Mouse (Mus musculus) megakaryocyte, embryonic 14.5 days (primary cell): ENCODE results near the gene Zfp536. TPM values are rescaled to one million over a fixed set of nuclear protein-coding genes. Genes with fewer than 3 reads are reported as not detected.

Experiments used
- H3K27me3 ChIP-seq: replicated peaks from 2 replicates; pipeline ENCODE3; 2012; ENCODE audit warnings: inconsistent platforms
- H3K36me3 ChIP-seq: replicated peaks from 2 replicates; pipeline ENCODE3; 2012; ENCODE audit warnings: low read length, inconsistent platforms, mixed read lengths
- H3K4me1 ChIP-seq: 2 replicates; pipeline ENCODE4 v1.6.1; 2012; ENCODE audit warnings: inconsistent platforms
- H3K4me3 ChIP-seq: replicated peaks from 2 replicates; pipeline ENCODE3; 2012; ENCODE audit warnings: moderate library complexity, mild to moderate bottlenecking, inconsistent platforms
- H3K9me3 ChIP-seq: 2 replicates; pipeline ENCODE4 v1.6.1; 2012; ENCODE audit warnings: inconsistent platforms
- FLI1 ChIP-seq: IDR thresholded peaks from 2 replicates; pipeline ENCODE4 v1.6.1; 2012; ENCODE audit warnings: low read length, inconsistent platforms, mixed read lengths
- GATA1 ChIP-seq: IDR thresholded peaks from 3 replicates; pipeline ENCODE4 v1.6.1; 2012; ENCODE audit warnings: mixed read lengths, low read length, inconsistent platforms, borderline replicate concordance
- polyA plus RNA-seq: library from polyadenylated mRNA; stranded (reverse); fragments of >175 nt; gene quantifications from 2 replicates; pipeline ENCODE4 v1.2.3, GENCODE M21; 2012; ENCODE audit warnings: low replicate concordance; ENCODE audit not compliant: insufficient read depth

Zfp536 gene
- polyA plus RNA-seq, 1 experiment, result not detected

DNA sequence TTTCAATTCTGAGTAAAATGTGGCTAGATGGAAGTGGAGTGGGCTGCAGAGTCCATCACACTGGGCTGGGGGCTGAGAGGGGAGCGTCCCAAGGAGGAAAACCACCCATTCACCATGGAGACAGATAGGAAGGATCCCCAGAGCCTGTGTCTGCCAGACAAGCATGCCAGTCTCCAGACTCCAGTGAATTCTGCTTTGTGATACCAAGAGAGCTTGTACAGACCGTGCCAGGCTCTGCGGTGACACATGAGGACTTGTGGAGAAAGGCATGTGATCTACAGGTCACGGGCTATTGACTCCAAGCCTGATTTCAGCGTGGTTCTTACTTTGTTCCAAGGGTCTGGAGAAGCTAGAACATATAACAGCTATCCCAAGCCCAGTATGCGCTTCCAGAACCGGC is 230.5 kb downstream of the Zfp536 start:
- Histone ChIP-seq H3K4me1 (no peaks in the 10 kb centered on the region), H3K27me3 (no peaks in the 10 kb centered on the region), H3K36me3 (no peaks in the 10 kb centered on the region), H3K9me3 (peaks cover 40% of the 10 kb centered on the region), H3K4me3 (no peak overlapping the region)
- TF ChIP-seq GATA1, result no peak
- no peak for TF ChIP-seq FLI1

DNA sequence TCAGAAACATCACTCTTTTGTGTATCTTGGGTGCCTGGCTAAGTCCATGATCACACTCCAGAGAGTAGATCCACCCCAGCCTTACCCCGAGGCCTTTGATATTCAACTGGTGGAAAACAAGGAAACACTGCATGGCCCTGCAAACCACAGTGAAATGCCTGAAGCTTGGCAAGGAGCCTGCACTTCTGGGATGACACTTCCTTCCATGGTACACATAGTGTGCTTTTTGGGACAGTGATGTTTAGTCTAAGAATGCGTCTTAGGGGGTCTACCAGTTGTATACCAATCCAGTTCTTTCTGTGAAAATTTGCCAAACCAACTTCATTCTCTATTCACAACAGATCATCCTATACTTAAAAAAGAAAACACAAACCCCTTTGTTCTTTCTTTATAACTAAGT is 242.3 kb downstream of the Zfp536 start:
- Histone ChIP-seq H3K9me3 (peaks cover 11% of the 10 kb centered on the region), H3K27me3 (no peaks in the 10 kb centered on the region), H3K4me3 (no peak overlapping the region), H3K4me1 (no peaks in the 10 kb centered on the region), H3K36me3 (no peaks in the 10 kb centered on the region)
- TF ChIP-seq GATA1, result no peak
- no peak for TF ChIP-seq FLI1

DNA sequence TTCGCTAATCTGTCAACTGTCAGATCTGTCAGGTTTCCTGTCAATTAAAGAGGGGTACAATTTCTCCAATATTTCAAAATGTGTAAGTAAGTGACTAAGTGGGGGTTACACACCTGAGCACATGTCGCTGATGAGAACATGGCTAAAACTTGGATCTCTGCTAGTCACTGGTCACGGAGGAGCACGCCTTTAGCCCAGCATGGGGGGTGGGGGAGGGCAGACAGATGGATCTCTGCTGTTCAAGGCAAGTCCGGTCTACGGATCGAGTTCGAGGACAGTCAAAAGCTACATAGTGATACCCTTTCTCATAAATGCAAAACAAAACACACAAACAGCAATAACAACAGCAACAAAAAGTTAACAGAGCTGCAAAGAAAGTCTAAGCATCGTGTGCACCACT is 245.1 kb downstream of the Zfp536 start:
- H3K4me3 ChIP-seq, result no peak overlapping the region
- H3K9me3 ChIP-seq, result peaks cover 18% of the 10 kb centered on the region

DNA sequence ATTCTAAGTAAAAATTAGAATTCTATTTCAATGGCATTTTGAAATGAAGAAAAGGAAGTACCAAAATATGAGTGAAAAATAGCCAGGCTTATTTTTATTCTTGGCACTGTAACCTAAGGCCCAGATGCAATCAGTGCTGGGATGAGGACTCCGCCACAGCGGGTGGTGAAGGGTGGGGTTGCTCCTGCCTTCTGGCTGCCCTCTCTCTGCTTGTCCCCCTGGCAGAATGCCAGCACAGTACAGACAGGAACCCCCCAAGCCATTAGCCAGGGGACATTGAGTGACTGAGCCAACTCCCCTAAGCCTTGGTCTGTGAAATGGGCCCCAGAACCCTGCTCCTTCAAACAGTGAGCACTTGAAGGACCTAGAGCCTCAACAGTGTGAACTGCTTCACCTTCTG is 245.6 kb downstream of the Zfp536 start:
- peaks cover 18% of the 10 kb centered on the region for H3K9me3 ChIP-seq
- H3K4me1 ChIP-seq, result no peaks in the 10 kb centered on the region

More for the DNA sequence above, 245.1 kb downstream of the Zfp536 start:
- H3K36me3 ChIP-seq, result no peaks in the 10 kb centered on the region
- H3K4me1 ChIP-seq, result no peaks in the 10 kb centered on the region
- H3K27me3 ChIP-seq, result no peaks in the 10 kb centered on the region
- no peak for TF ChIP-seq FLI1

DNA sequence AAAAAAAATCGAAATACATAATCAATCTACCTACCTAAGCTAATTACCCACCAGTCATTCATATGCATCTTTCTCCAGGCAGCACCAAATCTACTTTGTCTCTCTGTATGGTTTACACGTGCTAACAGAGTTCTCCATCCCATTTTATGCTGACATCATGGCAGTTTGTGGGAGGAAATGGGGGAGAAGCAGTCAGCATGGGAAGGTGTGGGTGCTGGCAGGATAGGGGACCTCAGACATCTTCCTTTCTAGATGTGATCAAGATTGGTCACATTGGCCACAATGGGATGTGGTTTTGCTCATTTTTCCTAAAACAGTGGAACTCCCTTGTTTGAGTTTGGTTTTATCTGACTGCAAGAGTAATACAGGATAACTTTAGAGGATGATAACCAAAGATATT is 252.0 kb downstream of the Zfp536 start:
- no peak overlapping the region for H3K4me3 ChIP-seq
- no peaks in the 10 kb centered on the region for H3K4me1 ChIP-seq
- no peaks in the 10 kb centered on the region for H3K36me3 ChIP-seq
- H3K9me3 ChIP-seq, result peaks cover 23% of the 10 kb centered on the region
- TF ChIP-seq FLI1 (no peak), GATA1 (no peak)
- H3K27me3 ChIP-seq, result no peaks in the 10 kb centered on the region

More for the DNA sequence above, 245.6 kb downstream of the Zfp536 start:
- no peaks in the 10 kb centered on the region for H3K36me3 ChIP-seq
- no peaks in the 10 kb centered on the region for H3K27me3 ChIP-seq
- no peak overlapping the region for H3K4me3 ChIP-seq
- no peak for TF ChIP-seq FLI1
- TF ChIP-seq GATA1, result no peak

DNA sequence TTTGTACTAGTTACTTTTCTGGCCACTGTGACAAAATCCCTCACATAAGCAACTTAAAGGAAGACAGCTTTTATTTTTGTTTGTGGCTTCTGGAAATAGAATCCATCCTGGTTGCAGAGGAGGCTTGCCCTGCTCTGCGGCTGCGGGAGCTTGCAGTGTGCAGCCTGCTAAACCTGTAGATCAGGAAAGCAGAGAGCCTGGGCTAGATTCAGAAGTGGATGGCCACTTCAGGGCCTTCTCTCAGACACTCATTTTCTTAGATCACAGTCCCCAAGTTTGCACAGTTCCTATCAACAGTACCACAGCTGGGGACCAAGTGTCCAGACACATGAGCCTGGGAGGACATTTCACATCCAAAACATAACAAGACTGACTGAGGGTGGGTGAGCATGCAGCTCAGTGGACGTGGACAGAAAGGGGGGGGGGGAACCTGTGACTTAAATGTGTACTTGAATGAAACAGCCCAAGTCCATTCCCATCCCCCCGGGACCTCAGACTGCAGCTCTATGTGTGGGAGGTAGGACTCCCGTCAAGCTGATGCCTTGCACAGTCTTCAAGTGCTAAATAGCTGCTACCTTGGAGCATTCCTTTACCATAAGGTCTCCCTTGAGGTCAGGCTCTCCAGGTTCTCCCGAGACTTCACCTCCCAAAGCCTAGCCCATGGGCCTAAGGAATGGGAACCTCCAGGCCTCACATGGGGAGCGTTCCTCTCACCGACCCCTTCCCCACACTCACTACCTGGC is 262.3 kb downstream of the Zfp536 start:
- TF ChIP-seq FLI1 (no peak), GATA1 (no peak)
- Histone ChIP-seq H3K9me3 (peaks cover 17% of the 10 kb centered on the region; the same call in 1 of the 2 replicates), H3K4me3 (no peak overlapping the region), H3K36me3 (no peaks in the 10 kb centered on the region), H3K4me1 (no peaks in the 10 kb centered on the region), H3K27me3 (no peaks in the 10 kb centered on the region)

DNA sequence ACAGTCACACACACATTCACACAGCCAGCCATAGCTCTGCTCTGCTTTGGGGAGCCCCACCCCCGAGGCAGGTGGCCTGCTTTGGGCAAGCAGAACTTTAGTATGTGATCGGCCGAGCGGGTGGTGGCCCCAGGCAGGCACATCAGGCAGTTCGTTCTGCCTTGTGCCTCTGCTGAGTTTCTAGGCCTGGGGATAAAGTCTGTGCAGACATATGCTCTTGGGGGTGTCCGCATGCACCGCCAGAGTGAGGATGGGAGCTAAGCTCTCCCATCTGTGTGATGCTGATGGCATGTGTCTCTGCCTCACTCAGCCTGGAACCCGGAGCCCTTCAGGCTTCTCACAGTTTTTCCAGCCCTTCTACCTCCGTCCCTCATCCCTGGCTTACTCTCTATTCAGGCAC is 263.7 kb downstream of the Zfp536 start:
- H3K4me1 ChIP-seq, result no peaks in the 10 kb centered on the region
- H3K36me3 ChIP-seq, result no peaks in the 10 kb centered on the region
- no peak overlapping the region for H3K4me3 ChIP-seq
- H3K9me3 ChIP-seq, result peaks cover 17% of the 10 kb centered on the region; the same call in 1 of the 2 replicates
- no peaks in the 10 kb centered on the region for H3K27me3 ChIP-seq
- TF ChIP-seq GATA1, result no peak
- TF ChIP-seq FLI1, result no peak

DNA sequence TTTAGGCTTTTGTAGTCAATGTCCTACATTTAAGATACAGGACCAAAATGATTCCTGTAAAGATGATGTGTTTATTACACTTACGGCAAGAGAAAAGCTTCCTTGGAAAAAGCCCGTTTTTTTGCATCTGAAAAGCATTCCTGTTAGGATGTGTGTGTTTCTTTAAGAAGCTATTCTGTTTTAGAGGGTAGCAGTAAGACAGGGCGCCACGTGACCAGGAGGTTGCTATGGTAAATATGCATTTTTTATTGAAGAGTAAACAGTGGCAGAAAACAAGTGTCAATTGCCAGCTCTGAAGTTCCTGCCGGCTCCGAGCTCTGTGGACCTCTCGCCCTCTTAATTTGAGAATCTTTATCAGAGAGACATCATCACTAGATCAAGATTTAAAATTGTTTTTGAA is 267.9 kb downstream of the Zfp536 start:
- Histone ChIP-seq H3K4me3 (no peak overlapping the region), H3K4me1 (no peaks in the 10 kb centered on the region), H3K9me3 (peaks cover 17% of the 10 kb centered on the region), H3K36me3 (no peaks in the 10 kb centered on the region), H3K27me3 (no peaks in the 10 kb centered on the region)
- TF ChIP-seq GATA1, result no peak
- TF ChIP-seq FLI1, result no peak

DNA sequence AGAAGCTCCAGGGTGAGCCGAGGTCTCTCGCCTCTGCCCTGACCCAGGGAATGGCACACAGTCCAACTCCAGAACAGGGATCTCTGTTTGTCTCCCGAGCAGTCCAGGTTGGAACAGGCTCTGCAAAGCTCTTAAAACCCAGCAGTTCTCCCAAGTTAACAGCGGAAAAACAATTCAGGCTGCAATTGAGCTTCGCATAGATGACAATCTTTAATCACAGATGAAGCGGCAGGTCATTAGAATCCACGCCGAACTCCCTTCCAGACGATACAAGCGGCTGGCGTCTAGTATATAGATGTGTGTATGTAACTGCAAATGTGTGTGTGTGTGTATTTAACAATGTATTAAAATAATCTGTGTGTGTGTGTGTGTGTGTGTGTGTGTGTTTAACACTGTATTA is 268.3 kb downstream of the Zfp536 start:
- Histone ChIP-seq H3K9me3 (peaks cover 17% of the 10 kb centered on the region), H3K4me3 (no peak overlapping the region), H3K36me3 (no peaks in the 10 kb centered on the region), H3K4me1 (no peaks in the 10 kb centered on the region), H3K27me3 (no peaks in the 10 kb centered on the region)
- TF ChIP-seq FLI1 (no peak), GATA1 (no peak)

DNA sequence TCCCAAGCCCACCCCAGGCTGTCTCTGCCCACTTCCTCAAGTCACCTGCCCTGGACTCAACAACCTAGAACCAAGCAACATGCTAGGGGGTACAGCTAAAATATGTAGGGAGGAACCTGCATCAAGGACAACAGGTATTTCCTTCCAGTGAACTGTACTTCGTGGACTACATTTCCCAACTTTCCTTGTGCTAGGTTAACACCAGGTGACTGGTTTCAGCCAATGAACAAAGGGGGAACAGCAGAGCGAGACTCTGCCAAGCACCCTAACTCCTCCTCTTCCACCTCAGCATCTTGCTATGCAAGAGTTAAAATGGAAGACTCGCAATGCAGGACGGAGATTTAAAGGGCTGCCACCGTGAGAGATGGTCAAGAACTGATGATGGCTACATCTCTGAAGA is 274.6 kb downstream of the Zfp536 start:
- Histone ChIP-seq H3K36me3 (no peaks in the 10 kb centered on the region), H3K27me3 (no peaks in the 10 kb centered on the region), H3K4me1 (no peaks in the 10 kb centered on the region), H3K4me3 (no peak overlapping the region), H3K9me3 (peaks cover 32% of the 10 kb centered on the region)
- no peak for TF ChIP-seq GATA1
- no peak for TF ChIP-seq FLI1
